7 mouse cellular contexts compared by ENCODE assay signal in genomic region chr5:24425421-24426036, GRCm38 (mm10). TPM values are rescaled to one million over a fixed set of nuclear protein-coding genes. Genes with fewer than 3 reads are reported as not detected.
A peak's percentile ranks its signal among the peaks of the same experiment; 100 is the strongest.
DNase-seq lines count a peak whose midpoint lies in the region; ATAC-seq and TF ChIP-seq lines count a peak whose summit lies in the region.

No protein-coding gene starts in this region.

- H3K27ac ChIP-seq in testis, adult 2 months (ENCODE audit: control insufficient read depth, insufficient read depth, low read depth, low read length): peak overlapping the region; percentile 22
- no peak overlapping the region for H3K27ac ChIP-seq in cortical plate, adult 2 months (ENCODE audit: insufficient read depth, low read length)
- H3K27ac ChIP-seq in hindbrain, embryonic 13.5 days: peak overlapping the region; percentile 93
- peak overlapping the region; percentile 97 for H3K27ac ChIP-seq in liver, postnatal 0 days (ENCODE audit: low read depth)

- H3K9me3 ChIP-seq in hindbrain, embryonic 13.5 days: no peaks in the 10 kb centered on the region
- H3K9me3 ChIP-seq in liver, postnatal 0 days (ENCODE audit: low read length): no peaks in the 10 kb centered on the region

- H3K9ac ChIP-seq in hindbrain, embryonic 13.5 days: peak overlapping the region; percentile 81
- H3K9ac ChIP-seq in liver, postnatal 0 days (replicated peaks): peak overlapping the region; percentile 80

- no peak for DNase-seq in testis, postnatal 10 days (ENCODE audit: low spot score)
- DNase-seq in liver, postnatal 0 days: no peak
- DNase-seq in skeletal muscle tissue, adult 2 months (ENCODE audit: low read depth, low spot score): peak; percentile 24

- H3K4me3 ChIP-seq in testis, adult 2 months (ENCODE audit: control insufficient read depth, low read depth, low read length): peak overlapping the region; percentile 92
- peak overlapping the region; percentile 83 for H3K4me3 ChIP-seq in cortical plate, adult 2 months (ENCODE audit: insufficient read depth, low read length)
- H3K4me3 ChIP-seq in hindbrain, embryonic 13.5 days: peak overlapping the region; percentile 64
- peak overlapping the region; percentile 65 for H3K4me3 ChIP-seq in liver, postnatal 0 days (ENCODE audit: low read depth, low read length)

- H3K4me1 ChIP-seq in testis, adult 2 months (ENCODE audit: control insufficient read depth, insufficient read depth, low read length): peaks cover 22% of the 10 kb centered on the region
- 0 out of 2 replicates have a peak, but pooled peaks cover 1% of the 10 kb centered on the region for H3K4me1 ChIP-seq in cortical plate, adult 2 months (ENCODE audit: control insufficient read depth, insufficient read depth, low read length)
- H3K4me1 ChIP-seq in hindbrain, embryonic 13.5 days (replicated peaks): peaks cover 58% of the 10 kb centered on the region
- H3K4me1 ChIP-seq in liver, postnatal 0 days (ENCODE audit: insufficient read depth): peaks cover 26% of the 10 kb centered on the region

- ATAC-seq in hindbrain, embryonic 13.5 days (ENCODE audit: low FRiP score): no peak
- ATAC-seq in liver, postnatal 0 days: no peak
- no peak for ATAC-seq in activated CD4-positive, CD25-positive, alpha-beta regulatory T cell, adult 4 months

- H3K36me3 ChIP-seq in testis, adult 2 months (ENCODE audit: control insufficient read depth, insufficient read depth, low read length): no peaks in the 10 kb centered on the region
- peaks cover 17% of the 10 kb centered on the region for H3K36me3 ChIP-seq in hindbrain, embryonic 13.5 days
- H3K36me3 ChIP-seq in liver, postnatal 0 days (replicated peaks; ENCODE audit: insufficient read depth, low read length): peaks cover 14% of the 10 kb centered on the region

- TF ChIP-seq CTCF in testis, adult 2 months (IDR thresholded peaks at IDR 0.05; ENCODE audit: control insufficient read depth, insufficient read depth, insufficient replicate concordance, low read depth, low read length): no peak
- TF ChIP-seq CTCF in cortical plate, adult 2 months (IDR thresholded peaks at IDR 0.05; ENCODE audit: extremely low read depth, insufficient read depth, low read length): no peak
- TF ChIP-seq CTCF in liver, postnatal 0 days (IDR thresholded peaks at IDR 0.05; ENCODE audit: low read depth): peak; percentile 42

- H3K4me2 ChIP-seq in hindbrain, embryonic 13.5 days: peak overlapping the region; percentile 83
- peak overlapping the region; percentile 96 for H3K4me2 ChIP-seq in liver, postnatal 0 days (ENCODE audit: low read depth, low read length)

- no peaks in the 10 kb centered on the region for H3K27me3 ChIP-seq in testis, adult 2 months (ENCODE audit: control insufficient read depth, insufficient read depth, low read length)
- H3K27me3 ChIP-seq in hindbrain, embryonic 13.5 days: peaks cover 22% of the 10 kb centered on the region
- no peaks in the 10 kb centered on the region for H3K27me3 ChIP-seq in liver, postnatal 0 days (ENCODE audit: insufficient read depth, low read length)

- whole genome bisulfite sequencing in hindbrain, embryonic 13.5 days: under 1% methylated on average over 30 of the region's 30 CpGs
- 3% methylated on average over 27 of the region's 30 CpGs for WGBS in liver, postnatal 0 days (ENCODE audit: insufficient replicate concordance)

- no peak for TF ChIP-seq EP300 in liver, postnatal 0 days (IDR thresholded peaks at IDR 0.05; ENCODE audit: low read depth)

- no peak; the same call in 1 of the 2 replicates for TF ChIP-seq POLR2A in testis, adult 2 months (IDR thresholded peaks at IDR 0.05; ENCODE audit: control insufficient read depth, low read depth, low read length)
- no peak for TF ChIP-seq POLR2A in cortical plate, adult 2 months (IDR thresholded peaks at IDR 0.05; ENCODE audit: extremely low read depth, insufficient read depth, low read length)

RNA-seq across cellular contexts. Expression of gene Slc4a2, which starts 1.9 kb away (rescaled TPM):
- 46.4 and 46.9 TPM in 2 replicates for polyA plus RNA-seq in testis, adult 2 months (2012; rRNA removed)
- 36.5 and 39.9 TPM in 2 replicates for polyA plus RNA-seq in cortical plate, adult 2 months (2012; rRNA removed)
- 22.5 and 28.5 TPM in 2 replicates for polyA plus RNA-seq in hindbrain, embryonic 13.5 days (2015; fragmentation: Nextera tagmentation; extraction: Ambion mirVana)
- 7.5 and 8.3 TPM in 2 replicates for polyA plus RNA-seq in liver, postnatal 0 days (2015; fragmentation: Nextera tagmentation; extraction: Ambion mirVana)
- polyA plus RNA-seq in activated CD4-positive, CD25-positive, alpha-beta regulatory T cell, adult 4 months (2017; shearing (Covaris generic)): 10 to 100 TPM; 12.2 to 13.3 TPM

RNA-seq across cellular contexts. Expression of gene Cdk5, which starts 2.2 kb away (rescaled TPM):
- polyA plus RNA-seq in testis, adult 2 months (2012; rRNA removed): 40.6 and 52.3 TPM in 2 replicates
- polyA plus RNA-seq in cortical plate, adult 2 months (2012; rRNA removed): 232 TPM in 2 replicates
- 104 and 106 TPM in 2 replicates for polyA plus RNA-seq in hindbrain, embryonic 13.5 days (2015; fragmentation: Nextera tagmentation; extraction: Ambion mirVana)
- 11.5 and 13.1 TPM in 2 replicates for polyA plus RNA-seq in liver, postnatal 0 days (2015; fragmentation: Nextera tagmentation; extraction: Ambion mirVana)
- polyA plus RNA-seq in activated CD4-positive, CD25-positive, alpha-beta regulatory T cell, adult 4 months (2017; shearing (Covaris generic)): 10 to 100 TPM; 54.8 to 58.3 TPM

RNA-seq across cellular contexts. Expression of gene Asic3, which starts 12.3 kb away (rescaled TPM):
- 1.1 and 1.7 TPM in 2 replicates for polyA plus RNA-seq in testis, adult 2 months (2012; rRNA removed)
- polyA plus RNA-seq in cortical plate, adult 2 months (2012; rRNA removed): 0.44 and 0.70 TPM in 2 replicates
- 0.94 and 1.3 TPM in 2 replicates for polyA plus RNA-seq in hindbrain, embryonic 13.5 days (2015; fragmentation: Nextera tagmentation; extraction: Ambion mirVana)
- polyA plus RNA-seq in liver, postnatal 0 days (2015; fragmentation: Nextera tagmentation; extraction: Ambion mirVana): 0.11 TPM in 1 of 2 replicates, not detected in the other
- polyA plus RNA-seq in activated CD4-positive, CD25-positive, alpha-beta regulatory T cell, adult 4 months (2017; shearing (Covaris generic)): under 1 TPM in 1 of 2 experiments, not detected in 1; 0.85 TPM

RNA-seq across cellular contexts. Expression of gene Fastk, which starts 19.6 kb away (rescaled TPM):
- 243 and 247 TPM in 2 replicates for polyA plus RNA-seq in testis, adult 2 months (2012; rRNA removed)
- 237 and 255 TPM in 2 replicates for polyA plus RNA-seq in cortical plate, adult 2 months (2012; rRNA removed)
- polyA plus RNA-seq in hindbrain, embryonic 13.5 days (2015; fragmentation: Nextera tagmentation; extraction: Ambion mirVana): 88.1 and 96.1 TPM in 2 replicates
- polyA plus RNA-seq in liver, postnatal 0 days (2015; fragmentation: Nextera tagmentation; extraction: Ambion mirVana): 40.6 and 46.9 TPM in 2 replicates
- 10 to 100 TPM; 34.9 to 49.5 TPM for polyA plus RNA-seq in activated CD4-positive, CD25-positive, alpha-beta regulatory T cell, adult 4 months (2017; shearing (Covaris generic))

RNA-seq across cellular contexts. Expression of gene Tmub1, which starts 22.1 kb away (rescaled TPM):
- 5.7 and 6.2 TPM in 2 replicates for polyA plus RNA-seq in testis, adult 2 months (2012; rRNA removed)
- polyA plus RNA-seq in cortical plate, adult 2 months (2012; rRNA removed): 48.7 and 49.0 TPM in 2 replicates
- 51.9 and 57.4 TPM in 2 replicates for polyA plus RNA-seq in hindbrain, embryonic 13.5 days (2015; fragmentation: Nextera tagmentation; extraction: Ambion mirVana)
- 5.2 and 5.5 TPM in 2 replicates for polyA plus RNA-seq in liver, postnatal 0 days (2015; fragmentation: Nextera tagmentation; extraction: Ambion mirVana)
- polyA plus RNA-seq in activated CD4-positive, CD25-positive, alpha-beta regulatory T cell, adult 4 months (2017; shearing (Covaris generic)): 10 to 100 TPM; 51.1 to 65.5 TPM
